Mouse (Mus musculus): ENCODE results near the gene Rasl11b. TPM values are rescaled to one million over a fixed set of nuclear protein-coding genes. Genes with fewer than 3 reads are reported as not detected.

The Rasl11b gene
- polyA plus RNA-seq (2014; fragmentation: Illumina TruSeq; extraction: RNeasy Lipid Tissue Mini Kit (QIAGEN cat#74804); ENCODE audit: low read depth, low replicate concordance), result 23.7 TPM

DNA sequence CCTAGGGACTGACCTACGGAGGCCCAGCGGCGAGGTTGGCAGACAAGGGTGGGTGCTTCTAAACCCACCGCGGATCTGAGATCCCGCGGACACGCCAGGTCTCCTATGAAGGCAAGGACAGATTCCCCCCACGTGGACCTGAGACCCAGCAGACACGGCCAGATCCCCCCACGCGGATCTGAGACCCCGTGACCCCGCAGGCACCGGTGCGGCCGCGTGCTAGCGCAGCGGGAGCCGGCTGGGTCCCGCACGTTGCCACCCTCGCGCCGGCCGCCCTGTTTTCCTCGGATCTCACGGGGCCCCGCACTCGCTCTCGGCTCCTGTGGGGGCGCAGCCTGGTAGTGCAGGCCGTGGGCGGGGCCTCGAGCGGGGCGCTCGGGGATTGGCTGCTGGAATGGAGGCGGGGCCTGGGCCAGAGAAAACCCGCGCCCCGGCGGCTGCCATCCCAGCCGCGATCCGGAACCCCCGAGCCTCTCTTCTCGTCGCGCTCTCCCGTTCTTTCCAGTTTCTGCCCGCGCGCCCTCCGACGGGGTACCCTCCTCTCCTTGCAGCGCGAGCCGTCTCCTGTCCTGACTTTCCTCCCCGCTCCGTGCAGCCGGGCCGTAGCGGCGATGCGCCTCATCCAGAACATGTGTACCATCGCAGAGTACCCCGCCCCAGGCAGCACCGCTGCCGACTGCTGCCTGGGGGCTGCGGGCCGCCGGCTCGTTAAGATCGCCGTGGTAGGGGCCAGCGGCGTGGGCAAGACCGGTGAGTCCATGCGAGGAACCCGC, at the start of gene Rasl11b:
TSS of gene Rasl11b (plus strand) at position 446 of the 773 bp plus-strand sequence.

Other genes starting within 250 kb of the Rasl11b start
- gene Usp46, start 126.9 kb upstream of the Rasl11b start, polyA plus RNA-seq (2014; fragmentation: Illumina TruSeq; extraction: RNeasy Lipid Tissue Mini Kit (QIAGEN cat#74804); ENCODE audit: low read depth, low replicate concordance), result 20.4 TPM

All from adipose tissue, adult 10 weeks (tissue).